8 mouse cellular contexts compared by ENCODE assay signal in genomic region chr4:54837326-54837725, GRCm38 (mm10).
DNase-seq lines count a peak whose midpoint lies in the region; ATAC-seq lines count a peak whose summit lies in the region.

No protein-coding gene starts in this region.

- WGBS in forebrain, embryonic 16.5 days, result 46% methylated on average over 2 of the region's 2 CpGs
- 77% methylated on average over 2 of the region's 2 CpGs for WGBS in forebrain, embryonic 13.5 days
- WGBS in midbrain, embryonic 15.5 days, result 85% methylated on average over 2 of the region's 2 CpGs
- 63% methylated on average over 2 of the region's 2 CpGs for WGBS in neural tube, embryonic 15.5 days

- no peaks in the 10 kb centered on the region for H3K9me3 ChIP-seq in forebrain, embryonic 16.5 days (ENCODE audit: control insufficient read depth, low read length)
- no peaks in the 10 kb centered on the region for H3K9me3 ChIP-seq in forebrain, embryonic 13.5 days (replicated peaks)
- no peaks in the 10 kb centered on the region for H3K9me3 ChIP-seq in midbrain, embryonic 15.5 days
- H3K9me3 ChIP-seq in neural tube, embryonic 15.5 days (replicated peaks), result no peaks in the 10 kb centered on the region

- peaks cover 6% of the 10 kb centered on the region for H3K4me1 ChIP-seq in forebrain, embryonic 16.5 days (replicated peaks; ENCODE audit: control insufficient read depth, insufficient read depth, low read length)
- peaks cover 13% of the 10 kb centered on the region for H3K4me1 ChIP-seq in forebrain, embryonic 13.5 days
- H3K4me1 ChIP-seq in midbrain, embryonic 15.5 days, result peaks cover 6% of the 10 kb centered on the region; the same call in 1 of the 2 replicates
- peaks cover 17% of the 10 kb centered on the region for H3K4me1 ChIP-seq in neural tube, embryonic 15.5 days

- H3K27ac ChIP-seq in forebrain, embryonic 16.5 days (ENCODE audit: low read length), result no peak overlapping the region
- no peak overlapping the region for H3K27ac ChIP-seq in forebrain, embryonic 13.5 days
- no peak overlapping the region for H3K27ac ChIP-seq in midbrain, embryonic 15.5 days
- no peak overlapping the region for H3K27ac ChIP-seq in neural tube, embryonic 15.5 days (replicated peaks)

- peak; percentile 39 to 49 for DNase-seq in heart, adult 9 months (ENCODE audit: low spot score in 2 of 2)
- DNase-seq in left cerebral cortex, postnatal 36 days (ENCODE audit: low spot score in 2 of 2), result peak; percentile 8 to 13
- no peak for DNase-seq in thymus, adult 18-20 months

- H3K4me3 ChIP-seq in forebrain, embryonic 16.5 days (replicated peaks; ENCODE audit: low read length), result no peak overlapping the region
- H3K4me3 ChIP-seq in forebrain, embryonic 13.5 days, result no peak overlapping the region
- no peak overlapping the region for H3K4me3 ChIP-seq in midbrain, embryonic 15.5 days
- H3K4me3 ChIP-seq in neural tube, embryonic 15.5 days (replicated peaks), result no peak overlapping the region

- H3K36me3 ChIP-seq in forebrain, embryonic 16.5 days (ENCODE audit: control insufficient read depth, insufficient read depth), result no peaks in the 10 kb centered on the region
- no peaks in the 10 kb centered on the region for H3K36me3 ChIP-seq in forebrain, embryonic 13.5 days (ENCODE audit: poor library complexity, severe bottlenecking)
- no peaks in the 10 kb centered on the region for H3K36me3 ChIP-seq in midbrain, embryonic 15.5 days (replicated peaks)
- no peaks in the 10 kb centered on the region for H3K36me3 ChIP-seq in neural tube, embryonic 15.5 days

- H3K9ac ChIP-seq in forebrain, embryonic 16.5 days (replicated peaks; ENCODE audit: low read depth, low read length), result no peak overlapping the region
- H3K9ac ChIP-seq in forebrain, embryonic 13.5 days, result no peak overlapping the region
- no peak overlapping the region for H3K9ac ChIP-seq in midbrain, embryonic 15.5 days
- no peak overlapping the region for H3K9ac ChIP-seq in neural tube, embryonic 15.5 days (replicated peaks)

- intact Hi-C loops in left cerebral cortex, postnatal 36 days (cut with DNase I), result no loop called here

- H3K4me2 ChIP-seq in forebrain, embryonic 16.5 days (ENCODE audit: low read length), result no peak overlapping the region
- no peak overlapping the region for H3K4me2 ChIP-seq in forebrain, embryonic 13.5 days
- H3K4me2 ChIP-seq in midbrain, embryonic 15.5 days, result no peak overlapping the region
- no peak overlapping the region for H3K4me2 ChIP-seq in neural tube, embryonic 15.5 days

- ATAC-seq in forebrain, embryonic 16.5 days, result peak; percentile 55; the same call in 1 of the 2 replicates
- no peak for ATAC-seq in forebrain, embryonic 13.5 days
- peak; percentile 65 for ATAC-seq in cerebellum, adult (ENCODE audit: insufficient number of reproducible peaks, low FRiP score, low TSS enrichment)
- ATAC-seq in midbrain, embryonic 15.5 days (replicated peaks), result no peak
- ATAC-seq in neural tube, embryonic 15.5 days (ENCODE audit: low FRiP score), result no peak

- no peaks in the 10 kb centered on the region for H3K27me3 ChIP-seq in forebrain, embryonic 16.5 days (replicated peaks; ENCODE audit: control insufficient read depth, insufficient read depth, low read length)
- no peaks in the 10 kb centered on the region for H3K27me3 ChIP-seq in forebrain, embryonic 13.5 days
- H3K27me3 ChIP-seq in midbrain, embryonic 15.5 days (replicated peaks), result no peaks in the 10 kb centered on the region
- H3K27me3 ChIP-seq in neural tube, embryonic 15.5 days (replicated peaks), result no peaks in the 10 kb centered on the region

Comparison
In these comparisons a context has a peak if more than half of its experiments do, and no peak if none do; other contexts are left out.
1. ATAC-seq: peak in forebrain, embryonic 16.5 days (single experiment) and cerebellum, adult (single experiment); none in forebrain, embryonic 13.5 days (single experiment), midbrain, embryonic 15.5 days (single experiment) and neural tube, embryonic 15.5 days (single experiment).
2. DNase-seq: peak in heart, adult 9 months (2 of 2) and left cerebral cortex, postnatal 36 days (2 of 2); none in thymus, adult 18-20 months (0 of 2).